Mouse (Mus musculus): ENCODE measurements around the gene Git2. TPM values are rescaled to one million over a fixed set of nuclear protein-coding genes. Genes with fewer than 3 reads are reported as not detected.
A peak's percentile ranks its signal among the peaks of the same experiment; 100 is the strongest.

Gene Git2
- total and polyA plus RNA-seq, 3 experiments = 24.0 to 71.7 (median 64.9) TPM

GRCm38 (mm10) chr5:114783405-114784163, 8.3 kb upstream of the Git2 start:
- H3K4me3 ChIP-seq (ENCODE audit: control insufficient read depth in 1 of 2, insufficient read depth in 1 of 2, low read depth in 2 of 2, low read length in 2 of 2) = no peak overlapping the region
- no peaks in the 10 kb centered on the region for H3K27me3 ChIP-seq (ENCODE audit: control insufficient read depth in 1 of 2, insufficient read depth in 2 of 2, low read length in 2 of 2)
- H3K79me2 ChIP-seq (ENCODE audit: control insufficient read depth, insufficient read depth, low read length, poor library complexity) = peaks cover 56% of the 10 kb centered on the region
- H3K9ac ChIP-seq (ENCODE audit: control insufficient read depth, low read depth, low read length, poor library complexity, severe bottlenecking) = peak overlapping the region; percentile 37
- peak overlapping the region; percentile 90 for H3K27ac ChIP-seq (ENCODE audit: control insufficient read depth, low read depth, low read length)
- H3K9me3 ChIP-seq (replicated peaks; ENCODE audit: insufficient read depth, low read length) = no peaks in the 10 kb centered on the region
- peak; percentile 77 for DNase-seq (ENCODE audit: low read depth, low spot score)
- peaks cover 37 to 62% of the 10 kb centered on the region in 2 experiments for H3K4me1 ChIP-seq (ENCODE audit: control insufficient read depth in 1 of 2, insufficient read depth in 2 of 2, low read length in 2 of 2)
- H3K36me3 ChIP-seq (ENCODE audit: control insufficient read depth in 1 of 2, insufficient read depth in 2 of 2, low read length in 2 of 2) = peaks cover 4 to 54% of the 10 kb centered on the region in 2 experiments
- no peak for TF ChIP-seq MAZ (IDR thresholded peaks at IDR 0.05; ENCODE audit: low read depth, low read length)
- TF ChIP-seq TAL1 (IDR thresholded peaks at IDR 0.05; ENCODE audit: low read length) = peak; percentile 9; the same call in 1 of the 2 replicates
- TF ChIP-seq UBTF (IDR thresholded peaks at IDR 0.05; ENCODE audit: borderline replicate concordance, insufficient read depth, low read depth, low read length) = no peak
- TF ChIP-seq MYB (IDR thresholded peaks at IDR 0.05; ENCODE audit: low read depth, low read length) = peak; percentile 54
- TF ChIP-seq MYC (IDR thresholded peaks at IDR 0.05; ENCODE audit: low read depth, low read length) = no peak
- TF ChIP-seq BHLHE40 (IDR thresholded peaks at IDR 0.05; ENCODE audit: borderline replicate concordance, low read depth, low read length) = peak; percentile 75
- peak; percentile 62 for TF ChIP-seq TCF12 (IDR thresholded peaks at IDR 0.05; ENCODE audit: low read depth, low read length)
- TF ChIP-seq ZNF384 (IDR thresholded peaks at IDR 0.05; ENCODE audit: low read depth, low read length) = peak; percentile 90
- TF ChIP-seq USF1 (IDR thresholded peaks at IDR 0.05; ENCODE audit: low read depth, low read length) = peak; percentile 86
- TF ChIP-seq ETS1 (IDR thresholded peaks at IDR 0.05; ENCODE audit: low read depth, low read length) = peak; percentile 73
- peak; percentile 77 for TF ChIP-seq GATA1 (IDR thresholded peaks at IDR 0.05; ENCODE audit: low read depth, low read length)
- 0 out of 4 replicates have a peak, but pooled peaks of 1 of the 2 experiments have one; percentile 16 for TF ChIP-seq POLR2A (IDR thresholded peaks at IDR 0.05; ENCODE audit: control insufficient read depth in 1 of 2, insufficient read depth in 1 of 2, low read depth in 1 of 2, low read length in 2 of 2, poor library complexity in 1 of 2)
- no peak for TF ChIP-seq POLR2AphosphoS2 (IDR thresholded peaks at IDR 0.05; ENCODE audit: low read length)
- TF ChIP-seq MAX (IDR thresholded peaks at IDR 0.05; ENCODE audit: low read length) = peak; percentile 79
- no peak for TF ChIP-seq TBP (IDR thresholded peaks at IDR 0.05; ENCODE audit: low read depth, low read length)
- TF ChIP-seq HCFC1 (IDR thresholded peaks at IDR 0.05; ENCODE audit: low read depth, low read length) = peak; percentile 35; the same call in 1 of the 2 replicates
- TF ChIP-seq SIN3A (IDR thresholded peaks at IDR 0.05; ENCODE audit: low read length) = peak; percentile 53; the same call in 1 of the 2 replicates
- TF ChIP-seq USF2 (IDR thresholded peaks at IDR 0.05; ENCODE audit: borderline replicate concordance in 1 of 2, insufficient read depth in 1 of 2, low read depth in 1 of 2, low read length in 2 of 2) = 0 out of 4 replicates have a peak, but pooled peaks of 1 of the 2 experiments have one; percentile 24
- TF ChIP-seq MEF2A (IDR thresholded peaks at IDR 0.05; ENCODE audit: extremely low read depth, insufficient replicate concordance, low read depth, low read length, poor library complexity, severe bottlenecking) = no peak
- TF ChIP-seq MXI1 (IDR thresholded peaks at IDR 0.05; ENCODE audit: low read depth, low read length) = peak; percentile 55; the same call in 1 of the 2 replicates
- peak; percentile 59 to 84 for TF ChIP-seq EP300 (IDR thresholded peaks at IDR 0.05; ENCODE audit: low read depth in 1 of 2, low read length in 2 of 2)
